Mouse (Mus musculus) cortical plate, adult 2 months (tissue): ENCODE data around the gene Tspan12.

Experiments used
- CTCF ChIP-seq: fragments of 200-500 bp; IDR thresholded peaks from 2 replicates; pipeline ENCODE4 v1.5.1; 2011; ENCODE audit warnings: mild to moderate bottlenecking, control low read depth, low read length; ENCODE audit not compliant: insufficient read depth; ENCODE audit errors: extremely low read depth
- POLR2A ChIP-seq: fragments of 200-500 bp; IDR thresholded peaks from 2 replicates; pipeline ENCODE4 v1.6.1; 2011; ENCODE audit warnings: mild to moderate bottlenecking, low read length, control low read depth; ENCODE audit not compliant: insufficient read depth; ENCODE audit errors: extremely low read depth

DNA sequence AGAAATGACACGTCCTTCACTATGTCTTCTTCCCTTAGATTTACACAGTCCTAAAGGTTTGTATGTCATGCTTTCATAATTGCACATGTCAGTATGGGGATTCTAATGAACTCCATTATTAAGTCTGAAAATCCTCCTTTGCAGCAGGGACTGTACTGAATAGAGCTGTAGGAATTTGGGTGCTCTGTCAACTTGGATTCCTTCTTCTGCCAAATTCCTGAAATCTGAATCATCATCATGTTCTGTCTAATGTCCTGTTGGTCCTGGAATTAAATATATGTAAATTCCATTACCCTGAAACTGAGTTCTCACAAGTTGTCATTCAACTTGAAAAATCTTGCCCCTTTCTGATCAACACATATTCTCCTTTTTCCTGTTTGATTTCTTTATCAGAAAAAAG lies 104.8 kb downstream of the Tspan12 start:
- TF ChIP-seq CTCF (no peak), POLR2A (no peak)
